Comparison of ENCODE assay signal across 24 mouse cellular contexts in the genomic region with DNA sequence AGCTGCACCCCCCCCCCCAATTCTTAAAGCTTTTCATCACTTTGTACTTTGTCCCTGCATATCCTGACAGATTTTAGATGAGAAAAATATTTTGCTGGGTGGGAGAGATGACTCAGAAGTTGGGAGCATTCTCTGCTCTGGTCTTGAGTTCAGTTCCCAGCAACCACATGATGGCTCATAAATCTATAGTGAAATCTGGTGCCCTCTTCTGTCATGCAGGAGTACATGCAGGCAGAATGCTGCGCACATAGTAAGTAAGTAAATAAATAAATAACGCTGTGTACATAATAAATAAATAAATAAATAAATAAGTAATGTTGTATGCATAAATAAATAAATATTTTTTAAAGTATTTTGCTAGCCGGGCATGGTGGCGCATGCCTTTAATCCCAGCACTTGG. TPM values are rescaled to one million over a fixed set of nuclear protein-coding genes. Genes with fewer than 3 reads are reported as not detected.
A peak's percentile ranks its signal among the peaks of the same experiment; 100 is the strongest.
DNase-seq lines count a peak whose midpoint lies in the region; ATAC-seq and TF ChIP-seq lines count a peak whose summit lies in the region.
"Had no signal": no experiment of that assay in that cellular context is flagged by ENCODE, and none has a peak within 500 bp of the region (broad histone marks: within the 10 kb centered on the region; RNA-seq: fewer than 3 reads in every experiment).

No protein-coding gene starts in this region.

- no peak for DNase-seq in heart, adult 2 months
- no peak for DNase-seq in left cerebral cortex, adult 2 months (ENCODE audit: extremely low spot score in 1 of 2, low spot score in 2 of 2)
- no peak for DNase-seq in left cerebral cortex, postnatal 14 days (ENCODE audit: low spot score in 2 of 2)
- peak; percentile 38 for DNase-seq in 416B (ENCODE audit: low read depth)
- DNase-seq in MEL (ENCODE audit: low read depth, low spot score) = peak; percentile 52
- DNase-seq in right cerebral cortex, adult 2 months (ENCODE audit: low spot score in 2 of 2) = no peak
- no peak for DNase-seq in layer of hippocampus, adult 9-10 months (ENCODE audit: low spot score)
- DNase-seq: adrenal gland, postnatal 25 days; cerebellum, adult 9-10 months; gastrocnemius, postnatal 10 days; heart, adult 18-20 months; right cerebral cortex, adult 18-20 months; thymus, adult 18-20 months had no signal

- H3K4me2 ChIP-seq in heart, embryonic 11.5 days = no peak overlapping the region
- H3K4me2 ChIP-seq: forebrain, embryonic 15.5 days; hindbrain, embryonic 12.5 days; limb, embryonic 12.5 days; liver, embryonic 11.5 days; lung, embryonic 15.5 days; neural tube, embryonic 15.5 days had no signal

- H3K27me3 ChIP-seq in heart, adult 2 months (ENCODE audit: control insufficient read depth, insufficient read depth, low read length) = no peaks in the 10 kb centered on the region
- H3K27me3 ChIP-seq in heart, embryonic 11.5 days (ENCODE audit: control insufficient read depth, insufficient read depth, low read length) = no peaks in the 10 kb centered on the region
- H3K27me3 ChIP-seq in MEL (ENCODE audit: control insufficient read depth in 1 of 2, insufficient read depth in 2 of 2, low read length in 2 of 2) = no peaks in the 10 kb centered on the region
- H3K27me3 ChIP-seq: forebrain, embryonic 15.5 days; hindbrain, embryonic 12.5 days; limb, embryonic 12.5 days; lung, embryonic 15.5 days; neural tube, embryonic 15.5 days had no signal

- TF ChIP-seq RAD21 in MEL (IDR thresholded peaks at IDR 0.05; ENCODE audit: low read depth, low read length) = peak; percentile 22

- WGBS in heart, adult 2 months = 96% methylated on average over 4 of the region's 4 CpGs
- 95% methylated on average over 4 of the region's 4 CpGs for WGBS in heart, embryonic 11.5 days (ENCODE audit: insufficient replicate concordance)

- no peaks in the 10 kb centered on the region for H3K9me3 ChIP-seq in heart, embryonic 11.5 days (replicated peaks; ENCODE audit: control insufficient read depth, low read length)
- no peaks in the 10 kb centered on the region for H3K9me3 ChIP-seq in MEL (replicated peaks; ENCODE audit: insufficient read depth, low read length)
- H3K9me3 ChIP-seq: forebrain, embryonic 15.5 days; G1E; hindbrain, embryonic 12.5 days; limb, embryonic 12.5 days; lung, embryonic 15.5 days; neural tube, embryonic 15.5 days had no signal

- peaks cover 7% of the 10 kb centered on the region for H3K36me3 ChIP-seq in heart, adult 2 months (ENCODE audit: control insufficient read depth, insufficient read depth, low read length)
- peaks cover 31% of the 10 kb centered on the region for H3K36me3 ChIP-seq in heart, embryonic 11.5 days (ENCODE audit: control insufficient read depth, insufficient read depth, low read length)
- H3K36me3 ChIP-seq in MEL (ENCODE audit: control insufficient read depth in 1 of 2, insufficient read depth in 2 of 2, low read length in 2 of 2) = peaks cover 2 to 45% of the 10 kb centered on the region in 2 experiments; a peak in 3 of 4 replicates

- ATAC-seq in heart, embryonic 11.5 days (replicated peaks; ENCODE audit: insufficient number of reproducible peaks, low FRiP score, low TSS enrichment) = no peak
- ATAC-seq: forebrain, embryonic 15.5 days; inflammation-experienced regulatory T-cells, adult 6 months; midbrain, embryonic 16.5 days had no signal

- TF ChIP-seq EP300 in heart, adult 2 months (IDR thresholded peaks at IDR 0.05; ENCODE audit: insufficient read depth, low read depth, low read length) = no peak
- no peak for TF ChIP-seq EP300 in MEL (IDR thresholded peaks at IDR 0.05; ENCODE audit: low read depth in 1 of 2, low read length in 2 of 2)

- peak; percentile 38 for TF ChIP-seq CTCF in heart, adult 2 months (IDR thresholded peaks at IDR 0.05)
- peak; percentile 8; the same call in 1 of the 2 replicates for TF ChIP-seq CTCF in left cerebral cortex, adult 2 months (IDR thresholded peaks at IDR 0.05)
- TF ChIP-seq CTCF in MEL (IDR thresholded peaks at IDR 0.05 in 2 of 3, conservative IDR thresholded peaks at IDR 0.05 in 1 of 3; ENCODE audit: control insufficient read depth in 1 of 3, insufficient read depth in 1 of 3, low read depth in 2 of 3, low read length in 3 of 3, poor library complexity in 1 of 3, severe bottlenecking in 1 of 3) = peak in 2 of 3 experiments; percentile 34 to 45; a peak in 3 of 6 replicates

- H3K9ac ChIP-seq in heart, adult 2 months (ENCODE audit: low read depth, low read length) = no peak overlapping the region
- H3K9ac ChIP-seq in heart, embryonic 11.5 days (ENCODE audit: low read depth, low read length) = no peak overlapping the region
- no peak overlapping the region for H3K9ac ChIP-seq in MEL (ENCODE audit: control insufficient read depth, low read depth, low read length, poor library complexity, severe bottlenecking)
- H3K9ac ChIP-seq: forebrain, embryonic 15.5 days; hindbrain, embryonic 12.5 days; limb, embryonic 12.5 days; lung, embryonic 15.5 days; neural tube, embryonic 15.5 days had no signal

- intact Hi-C loops in heart, adult 2 months (cut with DNase I) = no loop called here
- intact Hi-C loops in left cerebral cortex, adult 2 months (cut with DNase I) = no loop called here
- intact Hi-C loops in left cerebral cortex, postnatal 14 days (cut with DNase I) = no loop called here

- H3K79me2 ChIP-seq in heart, adult 2 months (replicated peaks; ENCODE audit: control insufficient read depth, insufficient read depth, low read length) = 0 out of 2 replicates have a peak, but pooled peaks cover 1% of the 10 kb centered on the region
- H3K79me2 ChIP-seq in MEL (ENCODE audit: control insufficient read depth, insufficient read depth, low read length, poor library complexity) = no peaks in the 10 kb centered on the region

- H3K27ac ChIP-seq in heart, adult 2 months = no peak overlapping the region
- no peak overlapping the region for H3K27ac ChIP-seq in heart, embryonic 11.5 days (ENCODE audit: low read depth, low read length)
- H3K27ac ChIP-seq in left cerebral cortex, adult 2 months = no peak overlapping the region
- no peak overlapping the region for H3K27ac ChIP-seq in MEL (ENCODE audit: control insufficient read depth, low read depth, low read length)
- H3K27ac ChIP-seq: forebrain, embryonic 15.5 days; hindbrain, embryonic 12.5 days; limb, embryonic 12.5 days; lung, embryonic 15.5 days; macrophage; neural tube, embryonic 15.5 days had no signal

- no peaks in the 10 kb centered on the region for H3K4me1 ChIP-seq in heart, adult 2 months (ENCODE audit: control insufficient read depth, insufficient read depth, low read length)
- H3K4me1 ChIP-seq in heart, embryonic 11.5 days (ENCODE audit: control insufficient read depth, insufficient read depth, low read length) = no peaks in the 10 kb centered on the region
- no peaks in the 10 kb centered on the region for H3K4me1 ChIP-seq in MEL (ENCODE audit: control insufficient read depth in 1 of 2, insufficient read depth in 2 of 2, low read length in 2 of 2)
- H3K4me1 ChIP-seq: forebrain, embryonic 15.5 days; hindbrain, embryonic 12.5 days; limb, embryonic 12.5 days; lung, embryonic 15.5 days; neural tube, embryonic 15.5 days had no signal

- H3K4me3 ChIP-seq in heart, adult 2 months = no peak overlapping the region
- no peak overlapping the region for H3K4me3 ChIP-seq in heart, embryonic 11.5 days (ENCODE audit: low read depth, low read length)
- H3K4me3 ChIP-seq in left cerebral cortex, adult 2 months = no peak overlapping the region
- H3K4me3 ChIP-seq in MEL (ENCODE audit: control insufficient read depth in 1 of 2, insufficient read depth in 1 of 2, low read depth in 2 of 2, low read length in 2 of 2) = no peak overlapping the region
- H3K4me3 ChIP-seq: forebrain, embryonic 15.5 days; hindbrain, embryonic 12.5 days; limb, embryonic 12.5 days; lung, embryonic 15.5 days; neural tube, embryonic 15.5 days had no signal

- TF ChIP-seq POLR2A in heart, adult 2 months (IDR thresholded peaks at IDR 0.05; ENCODE audit: insufficient read depth, low read depth, low read length) = no peak
- no peak for TF ChIP-seq POLR2A in MEL (IDR thresholded peaks at IDR 0.05; ENCODE audit: control insufficient read depth in 1 of 2, insufficient read depth in 1 of 2, low read depth in 1 of 2, low read length in 2 of 2, poor library complexity in 1 of 2)

TF ChIP-seq in MEL, 35 proteins besides CTCF, POLR2A, EP300 and RAD21:
- TF ChIP-seq BHLHE40 (IDR thresholded peaks at IDR 0.05; ENCODE audit: borderline replicate concordance, low read depth, low read length) (no peak), TBP (IDR thresholded peaks at IDR 0.05; ENCODE audit: low read depth, low read length) (no peak), CHD1 (IDR thresholded peaks at IDR 0.05; ENCODE audit: low read depth, low read length) (no peak), TCF12 (IDR thresholded peaks at IDR 0.05; ENCODE audit: low read depth, low read length) (no peak), POLR2AphosphoS2 (IDR thresholded peaks at IDR 0.05; ENCODE audit: low read length) (no peak)

RNA-seq across cellular contexts. Expression of gene Slc27a3, which starts 41.9 kb away (rescaled TPM):
- 1 to 10 TPM in 1 of 2 experiments, under 1 TPM in 1; 0.76 to 1.1 TPM for total RNA-seq in heart, adult 2 months (2021)
- polyA plus RNA-seq in heart, adult 2 months (2012; rRNA removed) = 2.2 and 3.7 TPM in 2 replicates
- polyA plus RNA-seq in heart, embryonic 11.5 days (2014; fragmentation: Nextera tagmentation; extraction: Ambion mirVana) = 5.7 and 6.2 TPM in 2 replicates
- total RNA-seq in left cerebral cortex, adult 2 months (2021) = 1 to 10 TPM; 8.1 to 8.3 TPM
- 1 to 10 TPM; 5.1 to 6.2 TPM for total RNA-seq in left cerebral cortex, postnatal 14 days (2021)
- total RNA-seq in MEL (2012; rRNA removed) = 1.4 and 1.9 TPM in 2 replicates
- 1 to 10 TPM in 1 of 2 experiments, not detected in 1; 2.8 TPM for polyA plus RNA-seq in MEL (2012; ENCODE audit: insufficient read depth in 1 of 2, insufficient read length in 2 of 2, low read depth in 1 of 2, low replicate concordance in 2 of 2, missing spikeins in 1 of 2)

RNA-seq across cellular contexts. Expression of gene Gatad2b, which starts 54.9 kb away (rescaled TPM):
- total RNA-seq in heart, adult 2 months (2021) = 10 to 100 TPM; 40.0 to 45.3 TPM
- 17.7 and 21.0 TPM in 2 replicates for polyA plus RNA-seq in heart, adult 2 months (2012; rRNA removed)
- polyA plus RNA-seq in heart, embryonic 11.5 days (2014; fragmentation: Nextera tagmentation; extraction: Ambion mirVana) = 8.4 and 14.3 TPM in 2 replicates
- total RNA-seq in left cerebral cortex, adult 2 months (2021) = 100 to 1,000 TPM in 1 of 2 experiments, 10 to 100 TPM in 1; 93.5 to 103 TPM
- total RNA-seq in left cerebral cortex, postnatal 14 days (2021) = 10 to 100 TPM; 89.0 to 96.0 TPM
- 9.1 and 12.3 TPM in 2 replicates for total RNA-seq in MEL (2012; rRNA removed)
- polyA plus RNA-seq in MEL (2012; ENCODE audit: insufficient read depth in 1 of 2, insufficient read length in 2 of 2, low read depth in 1 of 2, low replicate concordance in 2 of 2, missing spikeins in 1 of 2) = 10 to 100 TPM in 1 of 2 experiments, not detected in 1; 37.6 TPM

Comparison
In these comparisons a context has a peak if more than half of its experiments do, and no peak if none do; other contexts are left out.
1. DNase-seq: peak in 416B (single experiment) and MEL (single experiment); none in heart, adult 2 months (0 of 2), left cerebral cortex, adult 2 months (0 of 2), left cerebral cortex, postnatal 14 days (0 of 2), right cerebral cortex, adult 2 months (0 of 2) and layer of hippocampus, adult 9-10 months (single experiment).
2. Peak in every context shown above with its lines, with median percentiles within 50 percentile points of each other: CTCF ChIP-seq.